Mouse (Mus musculus) left cerebral cortex, postnatal 4 days (tissue): ENCODE data around the gene Dync2h1. TPM values are rescaled to one million over a fixed set of nuclear protein-coding genes. Genes with fewer than 3 reads are reported as not detected.

ENCODE experiments used
- total RNA-seq, 2 experiments: library from RNA; stranded (reverse); gene quantifications; 2 replicates each; pipeline ENCODE4 v1.2.3; 2021

The Dync2h1 gene
- total RNA-seq, 2 experiments from 2014 or later = 24.7 to 26.4 TPM

Other genes starting within 250 kb of the Dync2h1 start
- 10 to 100 TPM; 74.8 to 93.6 TPM for gene Dcun1d5, start 74 bp upstream of the Dync2h1 start, total RNA-seq
- under 1 TPM in 1 of 2 experiments, not detected in 1; 0.22 TPM for gene Mmp13, start 88.1 kb upstream of the Dync2h1 start, total RNA-seq
- gene Mmp12, start 159.9 kb upstream of the Dync2h1 start, total RNA-seq = not detected
- not detected for gene Mmp1b, start 203.6 kb upstream of the Dync2h1 start, total RNA-seq